Mouse (Mus musculus) erythroblast, adult 5-6 weeks (primary cell): ENCODE measurements around the gene Pstpip1. TPM values are rescaled to one million over a fixed set of nuclear protein-coding genes. Genes with fewer than 3 reads are reported as not detected.

Experiments used
- ATAC-seq: replicated peaks from 2 replicates; pipeline ENCODE4 v1.8.0; 2016; ENCODE audit warnings: moderate number of reproducible peaks, mild to moderate bottlenecking, moderate TSS enrichment, inconsistent platforms; ENCODE audit not compliant: poor library complexity, low FRiP score, severe bottlenecking
- total RNA-seq, 2 experiments: library from RNA; stranded (forward) in 1 of 2; stranded (reverse) in 1 of 2; fragments of 150-400 nt in 1 of 2; fragments of 200-764, 138-1000 nt in 1 of 2; gene quantifications; 2 replicates each; pipeline versions ENCODE4 v1.2.3 to v1.2.4; 2015 to 2017; ENCODE audit warnings: low replicate concordance in 2 of 2

Pstpip1 gene
- total RNA-seq, 2 experiments from 2014 or later: 9.0 to 25.7 TPM

DNA sequence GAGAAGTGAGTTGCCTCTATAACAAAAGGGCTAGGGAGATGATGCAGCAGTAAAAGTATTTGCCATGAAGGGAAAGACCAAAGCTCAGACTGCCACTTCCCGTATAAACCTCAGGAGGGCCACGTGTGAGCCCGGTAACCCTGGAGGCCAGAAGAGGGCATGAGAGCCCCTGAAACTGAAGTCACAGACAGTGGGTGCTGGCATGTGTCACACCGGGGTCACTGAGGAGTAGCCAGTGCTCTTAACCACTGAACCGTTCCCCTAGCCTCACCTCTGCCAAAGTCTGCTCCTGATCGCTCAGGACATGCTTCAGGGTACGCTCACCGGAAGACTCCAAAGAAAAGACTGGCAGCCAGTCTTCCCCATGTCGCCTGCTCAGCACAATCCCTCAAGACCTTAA lies 52.0 kb downstream of the Pstpip1 start:
- no peak for ATAC-seq

DNA sequence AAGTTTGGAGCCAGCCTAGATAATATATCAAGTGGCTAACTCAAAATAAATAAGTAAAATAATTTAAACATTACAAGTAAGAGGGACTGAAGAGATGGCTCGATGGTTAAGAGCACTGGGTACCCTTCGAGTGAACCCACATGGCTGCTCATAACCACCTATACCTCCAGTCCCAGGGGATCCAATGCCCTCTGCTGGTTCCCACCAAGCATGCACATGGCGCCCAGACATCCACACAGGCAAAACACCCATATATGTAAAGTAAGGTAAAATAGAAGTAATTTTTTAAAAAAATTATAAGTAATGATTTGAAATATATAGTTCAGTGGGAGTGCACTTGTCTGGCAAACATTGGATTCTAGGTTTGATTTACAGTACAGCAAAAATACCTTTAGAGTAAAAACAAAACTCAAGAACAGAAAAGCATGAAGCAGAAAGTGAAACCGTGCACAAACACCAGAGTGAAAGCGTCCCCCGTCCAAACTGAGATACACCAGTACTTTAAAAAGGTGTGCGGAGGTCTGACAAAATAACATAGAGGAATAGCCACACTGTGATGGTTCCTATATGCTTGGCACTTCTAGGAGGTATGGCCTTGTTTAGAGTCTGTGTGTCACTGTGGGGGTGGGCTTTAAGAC lies 54.7 kb downstream of the Pstpip1 start:
- no peak for ATAC-seq

DNA sequence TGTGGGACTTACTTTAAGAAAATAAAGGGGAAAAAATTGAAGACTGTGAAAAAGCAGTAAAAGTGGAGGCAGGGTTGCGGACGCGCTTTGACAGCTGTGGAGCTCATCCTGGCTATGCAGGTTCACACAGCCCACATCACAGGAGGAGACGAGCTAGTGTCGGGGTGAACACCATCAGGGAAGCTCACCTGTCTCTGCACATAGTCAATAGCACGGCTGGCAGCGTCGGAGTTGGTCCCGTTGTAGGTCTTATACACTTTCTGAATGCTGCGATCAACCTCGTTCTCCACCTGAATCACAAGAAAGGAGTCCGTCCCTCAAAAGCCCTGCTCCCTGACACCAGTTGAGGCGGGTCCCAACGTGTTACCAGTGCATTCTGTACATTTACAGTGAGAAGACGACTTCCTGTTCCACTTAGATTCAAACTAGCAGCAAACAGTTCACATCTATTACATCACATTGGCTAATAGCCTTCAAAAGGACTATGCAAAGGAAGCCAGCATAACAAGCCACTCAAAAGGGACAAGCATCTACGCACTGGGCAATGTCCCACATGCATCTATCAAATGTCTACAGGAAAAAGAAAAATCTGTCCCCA lies 56.7 kb downstream of the Pstpip1 start:
- ATAC-seq: no peak

DNA sequence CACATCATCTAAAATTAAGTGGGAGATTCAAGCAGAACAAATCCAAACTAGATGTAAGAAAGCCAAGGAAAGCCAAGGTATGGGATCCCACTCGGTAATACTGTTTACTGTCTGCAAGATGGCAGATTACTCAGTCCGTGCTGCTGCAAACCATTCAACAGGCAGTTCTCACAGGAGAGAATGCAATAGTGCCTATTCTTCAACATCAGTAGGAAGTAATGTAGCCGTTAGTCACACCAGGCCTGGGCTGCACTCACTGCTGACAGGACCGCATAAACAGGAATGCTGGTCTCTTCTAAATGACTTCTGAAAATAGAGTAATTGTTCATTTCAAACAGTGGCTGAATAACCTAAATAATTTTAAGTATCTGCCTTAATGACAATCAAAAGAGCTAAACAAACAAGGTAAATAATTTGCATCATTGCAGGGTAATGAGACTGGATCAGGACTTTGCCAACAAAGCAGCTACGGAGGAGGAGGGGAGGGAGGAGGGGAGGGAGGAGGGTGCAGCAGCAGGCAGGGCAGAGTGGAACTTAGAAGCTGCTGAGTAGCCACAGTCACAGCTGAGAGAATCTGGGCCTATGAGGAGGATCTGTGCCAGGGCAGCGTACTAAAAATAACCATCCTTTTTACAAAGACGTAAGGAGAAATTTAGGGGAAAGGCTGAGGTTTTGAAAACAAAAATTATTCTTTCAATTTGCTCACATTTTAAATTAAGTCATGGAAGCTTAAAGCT lies 62.2 kb downstream of the Pstpip1 start:
- no peak for ATAC-seq

DNA sequence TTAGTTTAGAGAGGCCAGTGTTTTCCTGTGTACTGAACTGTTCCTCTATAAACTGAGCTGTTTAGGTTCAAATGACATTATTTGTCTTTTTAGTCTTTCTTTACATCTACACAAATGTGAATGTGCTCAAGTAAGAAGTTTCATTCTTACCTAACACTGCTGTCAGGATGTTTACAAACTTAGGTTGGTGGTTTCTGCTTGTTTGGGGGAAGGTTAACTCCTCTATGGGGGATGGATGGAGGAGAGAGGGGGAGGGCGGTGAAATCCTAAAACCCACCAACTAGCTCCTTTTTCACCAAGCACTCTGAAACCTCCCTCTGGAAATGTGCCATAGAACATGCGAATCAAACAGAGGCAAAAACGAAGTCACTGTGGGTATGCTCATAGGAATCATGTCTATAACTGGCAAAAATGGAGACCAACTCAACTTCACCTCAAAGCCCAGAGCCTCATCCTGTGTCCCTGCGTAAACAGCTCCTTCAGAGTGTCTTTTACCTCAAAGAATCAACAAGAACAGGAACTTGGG lies 62.8 kb downstream of the Pstpip1 start:
- ATAC-seq: no peak

DNA sequence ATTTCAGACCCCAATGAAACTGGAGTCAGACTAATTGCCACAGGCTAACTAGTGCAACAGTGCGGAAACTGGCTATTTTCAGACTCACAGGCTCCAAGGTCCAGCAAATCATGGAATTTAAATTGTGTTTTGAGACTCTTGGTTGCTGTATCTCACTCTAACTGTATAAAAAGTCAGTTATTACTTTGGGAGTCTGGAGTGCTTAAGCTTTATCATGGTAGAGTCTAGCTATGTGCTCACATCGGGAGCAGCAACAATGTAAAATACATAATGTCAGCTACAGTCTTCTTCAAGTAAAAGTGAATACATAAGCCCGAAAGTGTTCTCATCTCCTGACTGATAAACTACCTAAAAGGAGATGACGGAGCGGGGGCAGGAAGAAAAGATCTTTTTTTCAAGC lies 64.8 kb downstream of the Pstpip1 start:
- ATAC-seq: no peak

DNA sequence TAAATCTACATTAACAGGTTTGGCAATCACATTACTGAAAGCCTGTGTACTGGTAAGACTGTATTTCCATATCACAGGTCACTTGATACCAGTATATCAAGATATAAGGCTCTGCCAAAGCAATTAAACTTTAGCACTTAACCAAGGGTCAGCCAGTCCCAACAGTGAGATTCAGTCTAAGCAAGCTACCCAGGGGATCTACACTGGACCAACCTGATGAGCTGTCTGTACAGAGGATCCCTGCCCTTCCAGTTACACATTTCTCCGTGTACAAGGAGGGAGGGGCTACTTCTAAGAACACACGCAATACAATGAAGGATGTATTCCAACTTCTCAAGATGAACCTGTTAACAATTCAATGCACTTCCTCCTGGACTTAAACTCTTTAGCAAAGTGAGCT lies 68.3 kb downstream of the Pstpip1 start:
- ATAC-seq: no peak

DNA sequence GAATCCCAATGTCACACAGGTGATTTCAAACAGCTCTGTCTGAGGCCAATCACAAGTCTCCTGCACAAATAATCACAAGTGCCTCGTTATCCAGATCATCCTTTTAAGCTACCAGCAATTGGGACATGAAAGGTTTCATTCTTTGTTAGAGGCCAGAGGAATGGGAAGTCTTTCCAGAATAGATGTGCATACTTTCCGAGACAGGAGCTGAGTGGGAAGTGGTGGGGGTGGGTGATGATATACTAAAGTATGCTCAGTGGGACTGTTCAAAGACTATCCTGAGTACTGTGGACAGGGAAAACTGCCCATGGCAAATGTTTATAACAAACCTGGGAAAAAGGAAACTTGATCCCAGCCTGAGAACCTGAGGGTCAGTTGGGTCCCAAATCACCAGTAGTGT lies 69.7 kb downstream of the Pstpip1 start:
- ATAC-seq: no peak

DNA sequence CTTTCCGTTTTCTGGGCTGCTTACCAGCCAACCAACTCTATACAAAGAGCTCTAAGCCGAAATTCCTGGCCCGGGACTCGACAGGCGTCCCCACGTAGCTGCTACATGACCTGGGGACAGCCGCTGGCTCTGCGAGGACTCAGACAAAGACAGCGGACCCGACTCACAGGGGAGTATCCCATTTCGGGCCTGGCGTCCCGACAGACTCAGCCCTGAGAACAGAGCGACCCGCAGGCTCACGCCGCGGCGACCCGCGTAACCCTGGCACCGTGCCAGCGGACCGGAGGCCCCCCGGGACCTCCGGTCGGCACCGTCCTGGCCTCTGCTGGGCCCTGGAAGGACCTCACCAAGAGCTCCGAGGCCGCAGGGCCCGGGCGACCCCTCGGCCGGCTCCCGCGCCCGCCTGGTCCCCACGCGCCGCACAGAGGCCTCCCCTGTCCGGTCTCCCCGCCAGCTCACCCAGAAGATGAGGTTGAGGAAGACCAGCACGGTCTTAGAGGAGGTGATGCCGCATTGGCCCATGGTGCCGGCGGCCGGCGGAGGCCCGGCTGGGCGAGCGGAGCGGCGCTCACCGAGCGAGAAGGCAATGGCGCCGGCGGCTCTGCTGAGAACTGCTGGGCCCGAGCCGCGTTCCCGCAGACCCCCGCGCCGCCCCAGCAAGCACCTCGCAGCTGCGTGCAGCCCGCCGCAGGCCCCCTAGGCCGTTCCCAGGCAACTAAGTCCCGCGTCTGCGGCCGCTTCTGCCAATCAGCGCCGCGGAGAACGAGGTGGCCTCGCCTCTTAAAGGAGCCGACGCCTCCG lies 70.8 kb downstream of the Pstpip1 start:
- ATAC-seq: peak; percentile 75

DNA sequence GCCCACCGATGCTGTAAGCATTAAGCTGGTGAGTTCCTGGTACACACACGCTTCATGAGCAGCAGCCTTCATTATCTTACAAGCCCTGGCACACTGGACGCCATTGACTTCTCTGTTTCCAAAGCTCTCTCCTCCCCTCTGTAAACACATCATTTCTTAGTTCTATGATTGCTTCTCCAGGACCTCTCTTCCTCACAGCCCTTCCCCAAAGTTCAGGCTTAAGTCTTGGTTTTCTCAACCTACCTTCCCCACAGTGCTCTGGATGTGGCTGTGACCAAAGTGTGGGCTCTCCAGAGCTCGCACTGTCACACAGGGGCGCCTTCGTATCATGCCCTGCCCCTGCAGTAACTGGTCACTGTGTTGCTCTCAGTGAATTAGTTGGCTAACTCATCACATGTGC lies 75.6 kb downstream of the Pstpip1 start, which contains the start of gene Tspan3:
Gene Tspan3 (minus strand): TSS at position 101 of the 400 bp plus-strand sequence.
- ATAC-seq: no peak

DNA sequence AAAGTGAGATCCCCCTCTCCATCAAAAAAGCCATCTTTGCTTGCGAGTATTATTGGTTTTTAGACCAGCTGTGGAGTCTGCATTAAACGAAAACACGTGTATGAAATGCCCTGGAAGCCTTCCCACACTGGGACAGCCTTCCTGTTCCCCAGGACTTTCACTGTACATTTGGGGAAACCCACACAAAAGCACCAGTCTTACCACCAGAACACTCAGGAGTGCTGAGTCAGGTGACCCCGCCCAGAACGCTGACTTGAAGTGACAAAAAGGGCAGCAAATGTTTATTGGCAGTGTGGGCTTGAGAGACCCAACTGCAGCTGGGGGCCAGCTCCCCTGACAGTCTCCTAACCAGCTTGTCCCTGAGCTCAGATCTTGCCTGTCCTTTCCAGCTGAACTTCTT lies 76.4 kb downstream of the Pstpip1 start:
- ATAC-seq: no peak

DNA sequence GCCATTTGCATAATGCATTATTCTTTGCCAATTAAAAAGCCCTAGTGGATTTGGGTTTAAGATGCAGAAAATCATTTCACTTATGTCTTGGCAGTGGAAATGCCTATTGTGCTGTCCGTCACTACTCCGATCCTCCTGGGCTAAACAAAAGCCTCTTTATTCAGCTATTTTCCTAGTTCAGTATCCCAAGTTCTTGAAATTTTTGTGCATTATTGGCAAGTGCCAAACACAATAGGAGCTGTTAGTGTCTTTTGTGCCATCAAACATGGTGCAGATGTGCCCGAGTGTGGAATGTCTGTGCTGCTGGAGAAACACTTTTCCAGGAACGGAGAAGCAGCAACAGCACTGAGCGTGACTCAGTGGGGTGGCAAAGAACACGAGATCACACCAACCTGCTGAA lies 77.9 kb downstream of the Pstpip1 start:
- ATAC-seq: no peak

DNA sequence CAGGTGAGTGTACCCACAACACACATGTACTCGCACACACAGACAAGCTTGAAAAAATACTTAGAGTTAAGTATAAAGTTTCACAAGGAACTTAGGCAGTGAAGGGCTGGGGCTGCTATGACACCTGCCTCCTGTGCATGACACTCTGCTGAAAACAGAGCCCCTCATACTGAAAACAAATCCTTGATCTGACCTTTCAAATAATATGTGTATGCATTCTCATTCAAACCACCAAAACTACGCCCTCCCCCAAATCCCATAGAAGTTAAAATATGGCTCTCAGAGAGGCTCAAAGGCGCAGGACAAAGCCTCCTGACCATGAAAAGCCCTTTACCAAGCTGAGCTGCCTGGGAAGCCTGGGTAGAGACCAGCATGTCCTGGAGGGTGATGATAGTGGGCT lies 85.6 kb downstream of the Pstpip1 start:
- ATAC-seq: no peak

DNA sequence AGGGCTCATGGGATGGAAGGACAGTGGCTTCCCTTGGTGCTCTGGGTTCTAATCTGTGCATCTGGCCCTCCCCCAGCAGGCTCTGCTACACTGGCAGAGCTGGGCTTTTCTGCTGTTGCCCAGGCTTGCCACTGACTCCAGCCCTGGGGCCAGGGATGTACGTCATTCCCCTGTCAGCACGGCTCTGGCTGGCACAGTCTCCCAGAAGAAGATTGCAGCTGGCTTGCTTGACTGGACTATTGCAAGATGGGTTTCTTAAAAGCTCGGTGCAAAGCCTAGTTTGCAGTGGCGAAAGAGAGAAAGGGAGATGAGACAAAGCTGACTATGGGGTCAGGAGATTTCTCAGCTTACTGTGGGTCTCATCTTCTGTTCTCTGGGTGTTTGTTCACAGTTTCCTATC lies 87.6 kb downstream of the Pstpip1 start:
- no peak for ATAC-seq

Other genes starting within 250 kb of the Pstpip1 start
- 0.21 and 1.9 TPM in 2 replicates for gene Scaper, start 151.8 kb upstream of the Pstpip1 start, total RNA-seq (2015; ENCODE audit: low replicate concordance)
- 5.1 and 6.4 TPM in 2 replicates for gene Scaper, start 151.8 kb upstream of the Pstpip1 start, total RNA-seq (2017; ENCODE audit: low replicate concordance)
- gene 4930563M21Rik, start 79.4 kb upstream of the Pstpip1 start, total RNA-seq (2015; ENCODE audit: low replicate concordance): not detected in 2 replicates
- not detected in 2 replicates for gene 4930563M21Rik, start 79.4 kb upstream of the Pstpip1 start, total RNA-seq (2017; ENCODE audit: low replicate concordance)
- 7.7 and 10.0 TPM in 2 replicates for gene Rcn2, start 48.1 kb upstream of the Pstpip1 start, total RNA-seq (2015; ENCODE audit: low replicate concordance)
- 2.8 and 5.5 TPM in 2 replicates for gene Rcn2, start 48.1 kb upstream of the Pstpip1 start, total RNA-seq (2017; ENCODE audit: low replicate concordance)
- 6.9 and 11.1 TPM in 2 replicates for gene Tspan3, start 75.5 kb downstream of the Pstpip1 start, total RNA-seq (2015; ENCODE audit: low replicate concordance)
- 4.2 and 18.2 TPM in 2 replicates for gene Tspan3, start 75.5 kb downstream of the Pstpip1 start, total RNA-seq (2017; ENCODE audit: low replicate concordance)